Mouse (Mus musculus) WW6 (cell line): Measurements from ENCODE around the gene Fkbp1a.

Experiments used
- DNase-seq: peaks from one replicate; pipeline ENCODE4 v3.0.0-alpha.2; 2013; ENCODE audit warnings: low read depth, low spot score

Gene Fkbp1a

GRCm38 (mm10) chr2:151608435-151608834 is 66.2 kb downstream of the Fkbp1a start:
- DNase-seq: no peak

GRCm38 (mm10) chr2:151609974-151610373 is 67.7 kb downstream of the Fkbp1a start:
- DNase-seq: no peak
